In the genomic region with DNA sequence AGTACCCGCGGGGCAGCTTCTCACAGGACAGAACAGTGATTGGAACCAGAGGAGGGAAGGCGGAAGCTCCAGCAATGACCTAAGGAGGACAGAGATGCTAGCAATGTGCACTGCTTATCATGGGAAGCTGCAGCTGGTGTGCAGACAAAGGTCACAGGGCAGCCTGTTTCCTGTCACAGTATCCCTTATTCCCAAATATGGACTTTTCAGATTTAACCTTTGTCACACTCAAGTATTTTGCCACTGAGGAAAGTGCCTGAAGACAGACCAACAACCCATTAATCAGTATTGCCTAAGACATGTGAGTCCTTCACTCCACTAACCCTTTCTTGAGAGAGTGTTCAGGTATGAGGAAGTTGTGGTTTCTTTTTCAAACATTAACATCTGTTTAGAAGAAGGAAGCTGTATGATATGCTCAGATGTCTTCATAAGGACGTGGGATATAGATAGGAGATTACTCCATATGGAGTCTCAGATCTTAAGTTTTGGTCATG, we compare ENCODE assay signal across 11 mouse cellular contexts. TPM values are rescaled to one million over a fixed set of nuclear protein-coding genes. Genes with fewer than 3 reads are reported as not detected.
DNase-seq lines count a peak whose midpoint lies in the region; ATAC-seq lines count a peak whose summit lies in the region.
"Had no signal": no experiment of that assay in that cellular context is flagged by ENCODE, and none has a peak within 500 bp of the region (broad histone marks: within the 10 kb centered on the region; RNA-seq: fewer than 3 reads in every experiment).

No protein-coding gene starts in this region.

- no peak overlapping the region for H3K4me3 ChIP-seq in kidney, embryonic 15.5 days (replicated peaks)
- no peak overlapping the region for H3K4me3 ChIP-seq in kidney, embryonic 14.5 days (ENCODE audit: low read length)
- H3K4me3 ChIP-seq in intestine, embryonic 14.5 days (ENCODE audit: low read depth, low read length), result no peak overlapping the region
- H3K4me3 ChIP-seq: embryonic facial prominence, embryonic 12.5 days had no signal

- ATAC-seq in kidney, embryonic 15.5 days (replicated peaks; ENCODE audit: low FRiP score), result 0 out of 2 replicates have a peak, but pooled peaks have one; percentile 25
- no peak for ATAC-seq in kidney, embryonic 14.5 days (ENCODE audit: low FRiP score, low TSS enrichment)
- ATAC-seq in common myeloid progenitor, adult 5-6 weeks (replicated peaks; ENCODE audit: low read depth, poor library complexity, severe bottlenecking), result peak; percentile 90
- 0 out of 2 replicates have a peak, but pooled peaks have one; percentile 8 for ATAC-seq in intestine, embryonic 14.5 days (replicated peaks; ENCODE audit: low FRiP score, low TSS enrichment, low read depth)
- ATAC-seq: midbrain, embryonic 16.5 days had no signal

- H3K9me3 ChIP-seq in kidney, embryonic 15.5 days (replicated peaks), result no peaks in the 10 kb centered on the region
- H3K9me3 ChIP-seq in kidney, embryonic 14.5 days (ENCODE audit: control insufficient read depth, low read length), result no peaks in the 10 kb centered on the region
- H3K9me3 ChIP-seq in intestine, embryonic 14.5 days (ENCODE audit: control insufficient read depth, low read length), result no peaks in the 10 kb centered on the region
- H3K9me3 ChIP-seq: embryonic facial prominence, embryonic 12.5 days had no signal

- no peaks in the 10 kb centered on the region for H3K36me3 ChIP-seq in kidney, embryonic 15.5 days
- no peaks in the 10 kb centered on the region for H3K36me3 ChIP-seq in kidney, embryonic 14.5 days (ENCODE audit: control insufficient read depth, insufficient read depth, low read length)
- no peaks in the 10 kb centered on the region for H3K36me3 ChIP-seq in intestine, embryonic 14.5 days (ENCODE audit: control insufficient read depth, insufficient read depth, low read length)
- H3K36me3 ChIP-seq: embryonic facial prominence, embryonic 12.5 days had no signal

- no peak overlapping the region for H3K27ac ChIP-seq in kidney, embryonic 15.5 days
- H3K27ac ChIP-seq in kidney, embryonic 14.5 days (ENCODE audit: low read depth, low read length), result no peak overlapping the region
- H3K27ac ChIP-seq in intestine, embryonic 14.5 days (ENCODE audit: low read depth), result no peak overlapping the region
- H3K27ac ChIP-seq: embryonic facial prominence, embryonic 12.5 days had no signal

- no peak for DNase-seq in intestine, embryonic 14.5 days (ENCODE audit: low spot score)
- peak; percentile 28 for DNase-seq in mesoderm, embryonic 11.5 days (ENCODE audit: low read depth, low spot score)
- no peak for DNase-seq in ovary, postnatal 10 days (ENCODE audit: low spot score)
- no peak for DNase-seq in MN1 (ENCODE audit: low spot score)
- no peak for DNase-seq in left cerebral cortex, adult 18-20 months (ENCODE audit: low spot score in 2 of 2)
- DNase-seq: right cerebral cortex, postnatal 4 days had no signal

- H3K27me3 ChIP-seq in kidney, embryonic 15.5 days, result peaks cover 21% of the 10 kb centered on the region
- H3K27me3 ChIP-seq in kidney, embryonic 14.5 days (ENCODE audit: control insufficient read depth, insufficient read depth, low read length), result no peaks in the 10 kb centered on the region
- H3K27me3 ChIP-seq in intestine, embryonic 14.5 days (replicated peaks; ENCODE audit: control insufficient read depth, insufficient read depth, low read length), result no peaks in the 10 kb centered on the region

- no peak overlapping the region for H3K4me2 ChIP-seq in kidney, embryonic 15.5 days
- no peak overlapping the region for H3K4me2 ChIP-seq in kidney, embryonic 14.5 days (replicated peaks; ENCODE audit: low read depth, low read length)
- H3K4me2 ChIP-seq in intestine, embryonic 14.5 days (ENCODE audit: low read length), result no peak overlapping the region
- H3K4me2 ChIP-seq: embryonic facial prominence, embryonic 12.5 days had no signal

- no peak overlapping the region for H3K9ac ChIP-seq in kidney, embryonic 15.5 days
- no peak overlapping the region for H3K9ac ChIP-seq in kidney, embryonic 14.5 days (ENCODE audit: low read depth, low read length)
- no peak overlapping the region for H3K9ac ChIP-seq in intestine, embryonic 14.5 days (ENCODE audit: low read length)
- H3K9ac ChIP-seq: embryonic facial prominence, embryonic 12.5 days had no signal

- WGBS in kidney, embryonic 15.5 days, result 61% methylated on average over 4 of the region's 4 CpGs
- 64% methylated on average over 4 of the region's 4 CpGs for whole genome bisulfite sequencing in kidney, embryonic 14.5 days
- WGBS in intestine, embryonic 14.5 days, result 34% methylated on average over 4 of the region's 4 CpGs

- no peaks in the 10 kb centered on the region for H3K4me1 ChIP-seq in kidney, embryonic 15.5 days
- no peaks in the 10 kb centered on the region for H3K4me1 ChIP-seq in kidney, embryonic 14.5 days (ENCODE audit: control insufficient read depth, insufficient read depth, low read length)
- H3K4me1 ChIP-seq in intestine, embryonic 14.5 days (replicated peaks; ENCODE audit: control insufficient read depth, insufficient read depth, low read length), result no peaks in the 10 kb centered on the region
- H3K4me1 ChIP-seq: embryonic facial prominence, embryonic 12.5 days had no signal

RNA-seq across cellular contexts. Expression of gene Rlim, which starts 32.3 kb away (rescaled TPM):
- polyA plus RNA-seq in kidney, embryonic 15.5 days (2015; fragmentation: Nextera tagmentation; extraction: Ambion mirVana), result 34.1 and 35.3 TPM in 2 replicates
- polyA plus RNA-seq in kidney, embryonic 14.5 days (2014; fragmentation: Nextera tagmentation; extraction: Ambion mirVana), result 21.5 and 44.6 TPM in 2 replicates
- 125 and 139 TPM in 2 replicates for total RNA-seq in common myeloid progenitor, adult 5-6 weeks (2017)
- 33.6 and 40.3 TPM in 2 replicates for polyA plus RNA-seq in intestine, embryonic 14.5 days (2014; fragmentation: Nextera tagmentation; extraction: Ambion mirVana)
- 10 to 100 TPM; 46.1 to 55.1 TPM for total RNA-seq in left cerebral cortex, adult 18-20 months (2021)
